Mouse (Mus musculus): Measurements from ENCODE around the gene Atg16l2. TPM values are rescaled to one million over a fixed set of nuclear protein-coding genes. Genes with fewer than 3 reads are reported as not detected.

Gene Atg16l2
- polyA plus RNA-seq, 1 experiment: 60.5 TPM

DNA sequence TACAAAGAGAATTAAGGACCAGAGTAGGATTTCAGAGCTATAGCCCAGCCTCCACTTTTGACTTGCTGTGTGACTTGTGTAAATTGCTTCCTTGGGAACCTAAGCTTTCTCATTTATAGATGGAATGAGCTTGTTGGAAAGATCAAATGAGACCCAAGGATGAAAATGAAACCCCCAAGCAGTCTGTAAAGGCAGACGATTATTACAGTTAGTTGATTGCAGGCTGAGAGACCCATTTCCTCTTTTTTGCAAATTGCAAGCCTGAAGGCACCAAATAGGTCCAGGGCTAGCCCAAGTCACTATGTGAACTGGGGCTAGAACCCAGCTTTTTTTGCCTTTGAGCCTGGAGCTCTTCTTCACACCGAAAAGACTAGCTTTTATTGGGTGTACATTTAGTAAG is 9.0 kb upstream of the Atg16l2 start:
- 40% methylated on average over 2 of the region's 2 CpGs for WGBS
- TF ChIP-seq POLR2A (IDR thresholded peaks at IDR 0.05; ENCODE audit: borderline replicate concordance, insufficient read depth, low read length) (no peak), CTCF (IDR thresholded peaks at IDR 0.05; ENCODE audit: borderline replicate concordance, insufficient read depth, low read depth, low read length) (no peak)

DNA sequence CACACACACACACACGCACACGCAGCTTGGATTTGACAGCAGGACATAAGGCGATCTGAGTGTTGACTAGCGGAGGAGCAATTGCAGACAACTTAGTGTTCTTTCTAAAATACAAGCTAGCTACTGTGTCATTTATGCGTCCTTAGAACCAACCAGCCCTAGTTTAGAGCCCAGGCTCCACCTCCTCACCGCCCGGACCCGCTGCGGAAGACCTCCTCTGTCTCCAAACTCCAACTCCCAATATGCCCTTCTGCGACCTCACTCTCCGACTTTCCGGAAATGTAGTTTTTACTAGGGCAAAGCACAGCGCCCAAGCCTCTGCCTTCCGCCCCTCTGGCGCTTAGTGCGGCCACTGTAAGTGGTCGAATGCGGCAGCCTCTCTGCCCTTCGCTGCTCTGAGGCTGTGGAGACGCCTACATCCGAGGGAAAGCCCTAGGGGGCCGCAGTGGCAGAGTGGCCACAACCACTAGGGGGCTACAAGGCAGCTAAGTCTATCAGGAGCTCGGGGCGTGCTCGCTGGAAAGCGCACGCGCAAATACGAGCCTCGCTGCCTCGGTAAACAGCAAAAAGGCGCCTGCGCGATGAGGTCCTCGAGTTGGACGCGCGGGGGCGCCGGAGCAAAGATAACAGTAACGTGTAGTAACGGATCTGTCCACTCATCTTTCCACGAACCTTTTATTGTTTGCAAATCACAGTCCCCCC is 8.4 kb upstream of the Atg16l2 start:
- peak; percentile 98 to 99 for DNase-seq
- TF ChIP-seq POLR2A (IDR thresholded peaks at IDR 0.05; ENCODE audit: borderline replicate concordance, insufficient read depth, low read length): peak; percentile 77; the same call in 1 of the 2 replicates
- peak; percentile 80 for TF ChIP-seq CTCF (IDR thresholded peaks at IDR 0.05; ENCODE audit: borderline replicate concordance, insufficient read depth, low read depth, low read length)
- Histone ChIP-seq H3K4me1 (ENCODE audit: control insufficient read depth, insufficient read depth, low read length) (peaks cover 15% of the 10 kb centered on the region), H3K4me3 (replicated peaks; ENCODE audit: insufficient read depth, low read depth, low read length) (peak overlapping the region; percentile 80), H3K27ac (ENCODE audit: insufficient read depth, low read length) (peak overlapping the region; percentile 79), H3K27me3 (ENCODE audit: control insufficient read depth, insufficient read depth, low read length) (no peaks in the 10 kb centered on the region)
- under 1% methylated on average over 43 of the region's 43 CpGs for WGBS

More for the DNA sequence above, 9.0 kb upstream of the Atg16l2 start:
- H3K4me3 ChIP-seq (replicated peaks; ENCODE audit: insufficient read depth, low read depth, low read length): peak overlapping the region; percentile 5
- H3K4me1 ChIP-seq (ENCODE audit: control insufficient read depth, insufficient read depth, low read length): peaks cover 16% of the 10 kb centered on the region
- H3K27ac ChIP-seq (ENCODE audit: insufficient read depth, low read length): peak overlapping the region; percentile 2
- H3K27me3 ChIP-seq (ENCODE audit: control insufficient read depth, insufficient read depth, low read length): no peaks in the 10 kb centered on the region
- no peak for DNase-seq

DNA sequence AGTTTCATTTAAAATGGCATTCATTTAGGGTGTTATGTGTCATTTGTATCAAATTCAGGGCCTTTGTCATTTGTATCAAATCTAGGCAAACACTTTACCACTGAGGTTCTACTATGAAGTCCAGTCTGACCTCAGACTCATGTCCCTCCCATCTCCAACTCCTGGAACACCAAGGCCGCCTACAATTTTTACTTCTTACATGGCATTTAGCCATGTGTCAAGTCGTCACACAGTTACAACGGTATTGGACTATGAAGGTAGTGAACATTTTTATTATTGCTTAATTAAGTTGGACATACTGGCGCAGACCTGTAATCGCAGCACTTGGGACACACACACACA is 7.9 kb upstream of the Atg16l2 start:
- Histone ChIP-seq H3K4me1 (ENCODE audit: control insufficient read depth, insufficient read depth, low read length) (peaks cover 10% of the 10 kb centered on the region), H3K27ac (ENCODE audit: insufficient read depth, low read length) (peak overlapping the region; percentile 79; the same call in 1 of the 2 replicates), H3K4me3 (replicated peaks; ENCODE audit: insufficient read depth, low read depth, low read length) (peak overlapping the region; percentile 80), H3K27me3 (ENCODE audit: control insufficient read depth, insufficient read depth, low read length) (no peaks in the 10 kb centered on the region)
- DNase-seq: no peak
- WGBS: 10% methylated on average over 5 of the region's 5 CpGs
- TF ChIP-seq POLR2A (IDR thresholded peaks at IDR 0.05; ENCODE audit: borderline replicate concordance, insufficient read depth, low read length) (no peak), CTCF (IDR thresholded peaks at IDR 0.05; ENCODE audit: borderline replicate concordance, insufficient read depth, low read depth, low read length) (no peak)

DNA sequence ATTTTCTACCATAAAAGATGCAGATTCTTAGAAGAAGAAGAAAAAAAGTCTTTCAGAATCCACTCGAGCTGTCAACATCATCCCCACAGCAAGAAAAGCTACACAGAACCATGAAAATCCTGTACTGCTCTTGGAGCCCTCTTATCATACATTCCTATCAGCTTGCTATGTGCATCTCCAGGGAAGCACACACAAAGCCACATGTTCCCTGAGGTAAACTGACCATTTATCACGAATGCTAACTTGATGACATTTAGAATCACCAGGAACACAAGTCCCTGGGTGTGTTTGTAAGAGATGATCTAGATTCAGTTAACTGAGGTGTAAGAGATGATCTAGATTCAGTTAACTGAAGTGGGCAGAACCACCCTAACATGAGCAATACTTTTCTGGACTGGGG is 4.8 kb upstream of the Atg16l2 start:
- H3K27ac ChIP-seq (ENCODE audit: insufficient read depth, low read length): no peak overlapping the region
- no peaks in the 10 kb centered on the region for H3K27me3 ChIP-seq (ENCODE audit: control insufficient read depth, insufficient read depth, low read length)
- no peaks in the 10 kb centered on the region for H3K4me1 ChIP-seq (ENCODE audit: control insufficient read depth, insufficient read depth, low read length)
- H3K4me3 ChIP-seq (replicated peaks; ENCODE audit: insufficient read depth, low read depth, low read length): no peak overlapping the region
- WGBS: 57% methylated on average over 2 of the region's 2 CpGs
- TF ChIP-seq CTCF (IDR thresholded peaks at IDR 0.05; ENCODE audit: borderline replicate concordance, insufficient read depth, low read depth, low read length) (no peak), POLR2A (IDR thresholded peaks at IDR 0.05; ENCODE audit: borderline replicate concordance, insufficient read depth, low read length) (no peak)
- no peak for DNase-seq

DNA sequence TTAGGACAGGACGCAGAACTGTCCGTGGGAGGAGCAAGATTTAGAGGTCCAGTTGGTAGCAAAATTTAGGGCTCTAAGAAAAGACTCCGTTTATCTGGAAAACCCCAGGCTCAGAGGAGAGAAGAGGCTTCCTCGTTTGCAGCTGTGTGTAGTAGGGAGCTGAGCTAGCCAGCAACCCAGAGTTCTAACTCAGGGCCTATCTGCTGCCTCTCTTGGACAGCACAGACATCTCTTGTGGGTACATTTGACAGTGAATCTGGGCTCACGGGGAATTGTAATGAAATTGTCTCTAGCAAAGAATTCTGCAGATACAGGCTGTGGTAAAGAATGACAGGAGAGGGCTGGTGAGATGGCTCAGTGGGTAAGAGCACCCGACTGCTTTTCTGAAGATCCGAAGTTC is 640 bp upstream of the Atg16l2 start:
- 26% methylated on average over 7 of the region's 7 CpGs for WGBS

DNA sequence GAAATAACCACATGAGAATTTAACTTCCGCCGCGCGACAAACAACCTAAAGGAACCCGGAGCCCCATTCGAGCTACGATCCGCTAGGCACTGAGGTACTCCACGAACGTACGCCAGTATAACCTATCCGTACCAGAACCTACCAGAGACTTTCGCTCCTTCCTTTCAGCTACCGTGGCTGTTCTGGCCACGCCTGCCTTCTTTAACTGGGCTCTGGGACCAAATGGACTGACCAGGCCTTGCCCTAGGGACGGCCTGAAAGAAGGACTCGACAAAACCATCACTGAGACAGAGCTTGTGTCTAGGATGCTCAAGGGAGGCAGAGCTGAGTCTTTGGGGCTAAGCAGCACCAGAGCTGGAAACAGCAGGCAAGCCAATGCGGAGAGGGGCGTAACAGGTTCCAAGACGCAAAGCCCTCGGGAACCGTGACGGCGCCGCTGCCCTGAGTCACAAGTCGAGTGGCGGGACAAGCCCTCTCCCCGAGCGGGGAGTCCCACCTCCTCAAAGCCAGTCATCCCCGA is 630 bp downstream of the Atg16l2 start:
- under 1% methylated on average over 30 of the region's 30 CpGs for WGBS
- Histone ChIP-seq H3K27me3 (ENCODE audit: control insufficient read depth, insufficient read depth, low read length) (no peaks in the 10 kb centered on the region), H3K27ac (ENCODE audit: insufficient read depth, low read length) (peak overlapping the region; percentile 69), H3K4me1 (ENCODE audit: control insufficient read depth, insufficient read depth, low read length) (peaks cover 14% of the 10 kb centered on the region), H3K4me3 (replicated peaks; ENCODE audit: insufficient read depth, low read depth, low read length) (peak overlapping the region; percentile 83)
- no peak for DNase-seq
- TF ChIP-seq CTCF (IDR thresholded peaks at IDR 0.05; ENCODE audit: borderline replicate concordance, insufficient read depth, low read depth, low read length) (no peak), POLR2A (IDR thresholded peaks at IDR 0.05; ENCODE audit: borderline replicate concordance, insufficient read depth, low read length) (no peak)

More for the DNA sequence above, 640 bp upstream of the Atg16l2 start:
- Histone ChIP-seq H3K27me3 (ENCODE audit: control insufficient read depth, insufficient read depth, low read length) (no peaks in the 10 kb centered on the region), H3K27ac (ENCODE audit: insufficient read depth, low read length) (peak overlapping the region; percentile 77), H3K4me3 (replicated peaks; ENCODE audit: insufficient read depth, low read depth, low read length) (peak overlapping the region; percentile 83), H3K4me1 (ENCODE audit: control insufficient read depth, insufficient read depth, low read length) (peaks cover 8% of the 10 kb centered on the region)
- TF ChIP-seq POLR2A (IDR thresholded peaks at IDR 0.05; ENCODE audit: borderline replicate concordance, insufficient read depth, low read length) (no peak), CTCF (IDR thresholded peaks at IDR 0.05; ENCODE audit: borderline replicate concordance, insufficient read depth, low read depth, low read length) (no peak)
- no peak for DNase-seq

DNA sequence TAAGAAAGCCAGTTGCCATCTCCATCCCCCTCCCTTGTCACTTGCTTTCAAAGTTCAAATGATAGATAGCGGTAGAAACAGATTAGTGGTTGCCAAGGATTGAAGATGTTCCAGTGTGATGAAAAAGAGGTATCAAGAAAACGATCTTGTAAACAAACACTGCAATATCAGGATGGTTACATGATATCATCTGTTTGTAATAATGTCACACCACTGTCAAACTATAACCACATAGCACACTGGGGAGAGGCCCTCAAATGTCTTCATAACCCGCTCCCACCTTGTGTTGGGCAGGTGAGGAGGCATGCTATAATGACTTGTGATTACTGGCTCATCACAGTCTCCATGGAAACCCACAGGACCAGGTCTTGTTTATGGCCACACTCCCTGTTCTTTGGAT is 3.7 kb downstream of the Atg16l2 start:
- H3K4me1 ChIP-seq (ENCODE audit: control insufficient read depth, insufficient read depth, low read length): peaks cover 19% of the 10 kb centered on the region
- H3K4me3 ChIP-seq (replicated peaks; ENCODE audit: insufficient read depth, low read depth, low read length): no peak overlapping the region
- no peak for TF ChIP-seq POLR2A (IDR thresholded peaks at IDR 0.05; ENCODE audit: borderline replicate concordance, insufficient read depth, low read length)
- TF ChIP-seq CTCF (IDR thresholded peaks at IDR 0.05; ENCODE audit: borderline replicate concordance, insufficient read depth, low read depth, low read length): no peak
- H3K27me3 ChIP-seq (ENCODE audit: control insufficient read depth, insufficient read depth, low read length): no peaks in the 10 kb centered on the region
- DNase-seq: no peak
- no peak overlapping the region for H3K27ac ChIP-seq (ENCODE audit: insufficient read depth, low read length)
- 92% methylated on average over 3 of the region's 3 CpGs for WGBS

DNA sequence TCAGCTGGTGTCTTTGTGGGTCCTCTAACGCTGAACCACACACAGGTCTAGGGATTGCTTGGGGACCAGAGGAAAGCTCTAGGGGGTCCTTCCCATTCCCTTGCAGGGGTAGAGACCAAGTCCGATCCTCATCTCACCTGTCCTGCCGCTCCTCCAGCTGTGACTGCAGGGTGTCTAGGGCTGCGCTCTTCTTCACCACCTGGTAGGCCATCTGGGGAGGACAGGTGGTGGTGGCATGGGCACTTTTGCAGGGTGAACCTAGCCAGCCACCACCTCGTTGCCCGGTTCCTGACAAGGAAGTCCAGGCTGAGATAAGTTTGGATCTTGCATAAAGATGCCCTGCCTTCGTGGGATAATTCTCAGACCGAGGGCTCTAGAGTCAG is 5.0 kb downstream of the Atg16l2 start:
- TF ChIP-seq POLR2A (IDR thresholded peaks at IDR 0.05; ENCODE audit: borderline replicate concordance, insufficient read depth, low read length) (no peak), CTCF (IDR thresholded peaks at IDR 0.05; ENCODE audit: borderline replicate concordance, insufficient read depth, low read depth, low read length) (no peak)

More for the DNA sequence above, 5.0 kb downstream of the Atg16l2 start:
- Histone ChIP-seq H3K4me3 (replicated peaks; ENCODE audit: insufficient read depth, low read depth, low read length) (peak overlapping the region; percentile 53), H3K27me3 (ENCODE audit: control insufficient read depth, insufficient read depth, low read length) (no peaks in the 10 kb centered on the region), H3K4me1 (ENCODE audit: control insufficient read depth, insufficient read depth, low read length) (peaks cover 19% of the 10 kb centered on the region), H3K27ac (ENCODE audit: insufficient read depth, low read length) (peak overlapping the region; percentile 55)
- WGBS: 12% methylated on average over 8 of the region's 8 CpGs
- peak in 1 of 2 experiments; percentile 72 for DNase-seq
